In genomic region chr13:102122341-102122740, GRCm38 (mm10) we compare ENCODE assay signal across 23 mouse cellular contexts.
A peak's percentile ranks its signal among the peaks of the same experiment; 100 is the strongest.
DNase-seq lines count a peak whose midpoint lies in the region; TF ChIP-seq lines count a peak whose summit lies in the region.
"Had no signal": no experiment of that assay in that cellular context is flagged by ENCODE, and none has a peak within 500 bp of the region (broad histone marks: within the 10 kb centered on the region; RNA-seq: fewer than 3 reads in every experiment).

No protein-coding gene starts in this region.

- H3K4me3 ChIP-seq in gastrocnemius, adult 2 months: no peak overlapping the region
- no peak overlapping the region for H3K4me3 ChIP-seq in myocyte
- H3K4me3 ChIP-seq: embryonic facial prominence, embryonic 15.5 days; erythroblast, embryonic 14.5 days; heart, embryonic 13.5 days; hindbrain, embryonic 12.5 days had no signal

- H3ac ChIP-seq in myocyte (ENCODE audit: control insufficient read depth, insufficient read length): no peak overlapping the region

- TF ChIP-seq POLR2A in myocyte (IDR thresholded peaks at IDR 0.05; ENCODE audit: insufficient read length, low read depth): no peak

- H3K4me2 ChIP-seq in myocyte (ENCODE audit: low read depth): peak overlapping the region; percentile 62
- H3K4me2 ChIP-seq: embryonic facial prominence, embryonic 15.5 days; heart, embryonic 13.5 days; hindbrain, embryonic 12.5 days had no signal

- no peaks in the 10 kb centered on the region for H3K36me3 ChIP-seq in myocyte (ENCODE audit: control insufficient read depth, insufficient read depth)
- H3K36me3 ChIP-seq: embryonic facial prominence, embryonic 15.5 days; G1E; heart, embryonic 13.5 days; hindbrain, embryonic 12.5 days had no signal

- H3K79me2 ChIP-seq in myocyte (ENCODE audit: control insufficient read depth, insufficient read depth): no peaks in the 10 kb centered on the region

- H3K27ac ChIP-seq in gastrocnemius, adult 2 months: no peak overlapping the region
- H3K27ac ChIP-seq: embryonic facial prominence, embryonic 15.5 days; heart, embryonic 13.5 days; hindbrain, embryonic 12.5 days had no signal

- no peaks in the 10 kb centered on the region for H3K27me3 ChIP-seq in myocyte (ENCODE audit: control insufficient read depth, insufficient read depth, insufficient read length)
- H3K27me3 ChIP-seq: embryonic facial prominence, embryonic 15.5 days; heart, embryonic 13.5 days; hindbrain, embryonic 12.5 days; Patski had no signal

- peak; percentile 30 for DNase-seq in gastrocnemius, adult 2 months
- DNase-seq in gastrocnemius, postnatal 14 days: no peak
- peak; percentile 41 for DNase-seq in 3134 (ENCODE audit: extremely low read depth, insufficient read length, low spot score)
- DNase-seq in Muller cell, postnatal 12 days (ENCODE audit: inconsistent ontology term): peak; percentile 58
- DNase-seq in left cerebral cortex, adult 8-10 months (ENCODE audit: low spot score in 2 of 2): no peak
- no peak for DNase-seq in left cerebral cortex, postnatal 10 days (ENCODE audit: extremely low spot score in 1 of 2, low spot score in 2 of 2)
- no peak for DNase-seq in heart, postnatal 36 days
- DNase-seq: adrenal gland, postnatal 10 days; B cell, adult 2 months; cerebellum, adult 11 months; cerebellum, adult 8-10 months; cerebellum, postnatal 14 days; embryo, embryonic 11 days; gastrocnemius, postnatal 36 days; heart, adult 11 months; heart, postnatal 4 days had no signal

- TF ChIP-seq CTCF in gastrocnemius, adult 2 months (IDR thresholded peaks at IDR 0.05): no peak

- intact Hi-C loops in gastrocnemius, adult 2 months (cut with DNase I): no loop called here
- intact Hi-C loops in gastrocnemius, postnatal 14 days (cut with DNase I; ENCODE audit: low total_unique reads): no loop called here
- intact Hi-C loops in left cerebral cortex, postnatal 10 days (cut with DNase I): no loop called here
- intact Hi-C loops in heart, postnatal 36 days (cut with DNase I): no loop called here

TF ChIP-seq in myocyte, 11 proteins besides CTCF, POLR2A, EP300 and RAD21:
- TF ChIP-seq MYOG (IDR thresholded peaks at IDR 0.05; ENCODE audit: control insufficient read depth in 1 of 3, insufficient read depth in 1 of 3, insufficient read length in 2 of 3, low read depth in 2 of 3) (peak in 1 of 3 experiments; percentile 33), MYOD1 (IDR thresholded peaks at IDR 0.05; ENCODE audit: control insufficient read depth in 1 of 3, insufficient read length in 2 of 3, low read depth in 2 of 3) (peak in 1 of 3 experiments; percentile 5), TCF12 (IDR thresholded peaks at IDR 0.05; ENCODE audit: insufficient read depth, poor library complexity, severe bottlenecking) (no peak)

Comparison
In these comparisons a context has a peak if more than half of its experiments do, and no peak if none do; other contexts are left out.
1. DNase-seq: peak in gastrocnemius, adult 2 months (single experiment), 3134 (single experiment) and Muller cell, postnatal 12 days (single experiment); none in gastrocnemius, postnatal 14 days (single experiment), left cerebral cortex, adult 8-10 months (0 of 2), left cerebral cortex, postnatal 10 days (0 of 2) and heart, postnatal 36 days (0 of 2).